Mouse (Mus musculus): ENCODE data around the gene Parp1. TPM values are rescaled to one million over a fixed set of nuclear protein-coding genes. Genes with fewer than 3 reads are reported as not detected.
"Not testable (repeated sequence)": the region's sequence is repeated elsewhere in the genome, so short reads cannot be mapped to it uniquely, and the experiment has no call there.

The Parp1 gene
- polyA plus RNA-seq, 2 experiments, result 47.3 to 47.7 TPM

GRCm38 (mm10) chr1:180570181-180570580 lies 1.5 kb downstream of the Parp1 start:
- Histone ChIP-seq H3K36me3 (replicated peaks; ENCODE audit: control insufficient read depth, insufficient read depth, low read depth) (peaks cover 4% of the 10 kb centered on the region), H3K4me3 (ENCODE audit: insufficient read depth in 1 of 2, low read depth in 2 of 2, low read length in 2 of 2) (peak overlapping the region; percentile 83 to 92), H3K4me2 (ENCODE audit: low read depth) (peak overlapping the region; percentile 100), H3K9ac (replicated peaks) (peak overlapping the region; percentile 75), H3K27ac (no peak overlapping the region), H3K27me3 (ENCODE audit: control insufficient read depth, insufficient read depth, low read length) (no peaks in the 10 kb centered on the region), H3K9me3 (ENCODE audit: control insufficient read depth, low read length) (no peaks in the 10 kb centered on the region), H3K4me1 (replicated peaks; ENCODE audit: control insufficient read depth in 2 of 2, insufficient read depth in 2 of 2, low read length in 1 of 2) (peaks cover 16 to 35% of the 10 kb centered on the region in 2 experiments)
- TF ChIP-seq CTCF (IDR thresholded peaks at IDR 0.05; ENCODE audit: low read depth), result no peak
- peak; percentile 74 for TF ChIP-seq EP300 (IDR thresholded peaks at IDR 0.05; ENCODE audit: low read depth)
- ATAC-seq (ENCODE audit: insufficient read depth) (peak; percentile 71), DNase-seq (ENCODE audit: low read depth in 3 of 3, low spot score in 3 of 3) (peak; percentile 56 to 66 (median 64))
- WGBS (ENCODE audit: insufficient replicate concordance), result 1% methylated on average over 5 of the region's 5 CpGs

DNA sequence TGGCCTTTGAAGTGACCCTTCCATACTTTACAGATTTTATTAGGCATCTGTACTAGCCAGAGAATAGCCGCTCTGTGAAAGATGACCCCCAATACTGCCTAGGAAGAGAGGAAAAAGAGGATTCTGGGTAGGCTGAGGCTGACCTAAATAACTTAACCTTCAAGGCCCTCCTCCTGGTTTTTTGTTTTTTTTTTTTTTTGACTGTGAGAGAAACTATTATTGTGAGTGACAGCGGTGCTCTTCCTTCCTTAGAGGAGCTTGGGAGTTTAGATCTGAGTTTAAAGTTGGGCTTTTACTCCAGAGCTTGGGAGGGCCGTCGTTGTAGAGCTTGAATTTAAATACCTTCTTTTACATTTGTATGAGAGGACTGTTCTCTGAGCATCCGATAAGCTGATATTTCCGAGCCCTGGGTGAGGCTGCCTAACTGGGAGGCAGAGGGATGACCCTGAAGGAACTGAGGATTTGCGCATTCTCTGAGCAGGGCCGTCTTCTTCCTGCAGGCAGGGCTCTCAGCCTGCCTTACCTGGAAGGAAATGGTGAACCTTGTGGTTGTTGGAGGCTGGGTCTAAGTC lies 2.4 kb downstream of the Parp1 start:
- Histone ChIP-seq H3K4me2 (ENCODE audit: low read depth) (peak overlapping the region; percentile 100), H3K4me3 (ENCODE audit: insufficient read depth in 1 of 2, low read depth in 2 of 2, low read length in 2 of 2) (peak overlapping the region; percentile 19 to 92; a peak in 3 of 4 replicates), H3K27ac (no peak overlapping the region), H3K9me3 (ENCODE audit: control insufficient read depth, low read length) (no peaks in the 10 kb centered on the region), H3K27me3 (ENCODE audit: control insufficient read depth, insufficient read depth, low read length) (no peaks in the 10 kb centered on the region), H3K9ac (replicated peaks) (peak overlapping the region; percentile 5; the same call in 1 of the 2 replicates), H3K4me1 (replicated peaks; ENCODE audit: control insufficient read depth in 2 of 2, insufficient read depth in 2 of 2, low read length in 1 of 2) (peaks cover 16 to 35% of the 10 kb centered on the region in 2 experiments), H3K36me3 (replicated peaks; ENCODE audit: control insufficient read depth, insufficient read depth, low read depth) (peaks cover 4% of the 10 kb centered on the region)
- 73% methylated on average over 8 of the region's 8 CpGs for WGBS (ENCODE audit: insufficient replicate concordance)
- ATAC-seq (ENCODE audit: insufficient read depth), result no peak
- TF ChIP-seq CTCF (IDR thresholded peaks at IDR 0.05; ENCODE audit: low read depth) (no peak), EP300 (IDR thresholded peaks at IDR 0.05; ENCODE audit: low read depth) (no peak)
- DNase-seq (ENCODE audit: low read depth in 3 of 3, low spot score in 3 of 3), result no peak

- not testable (repeated sequence) for H3K4me2 ChIP-seq (ENCODE audit: low read depth); H3K36me3 ChIP-seq (replicated peaks; ENCODE audit: control insufficient read depth, insufficient read depth, low read depth); H3K9ac ChIP-seq (replicated peaks); ATAC-seq (ENCODE audit: insufficient read depth); H3K27me3 ChIP-seq (ENCODE audit: control insufficient read depth, insufficient read depth, low read length); H3K27ac ChIP-seq; DNase-seq (ENCODE audit: low read depth in 3 of 3, low spot score in 3 of 3); H3K9me3 ChIP-seq (ENCODE audit: control insufficient read depth, low read length); H3K4me3 ChIP-seq (ENCODE audit: insufficient read depth in 1 of 2, low read depth in 2 of 2, low read length in 2 of 2)
- 79% methylated on average over 6 of the region's 6 CpGs for WGBS (ENCODE audit: insufficient replicate concordance)
- peaks cover 16 to 35% of the 10 kb centered on the region in 2 experiments for H3K4me1 ChIP-seq (replicated peaks; ENCODE audit: control insufficient read depth in 2 of 2, insufficient read depth in 2 of 2, low read length in 1 of 2)
Measured at GRCm38 (mm10) chr1:180571721-180572120, 3.0 kb downstream of the Parp1 start.

DNA sequence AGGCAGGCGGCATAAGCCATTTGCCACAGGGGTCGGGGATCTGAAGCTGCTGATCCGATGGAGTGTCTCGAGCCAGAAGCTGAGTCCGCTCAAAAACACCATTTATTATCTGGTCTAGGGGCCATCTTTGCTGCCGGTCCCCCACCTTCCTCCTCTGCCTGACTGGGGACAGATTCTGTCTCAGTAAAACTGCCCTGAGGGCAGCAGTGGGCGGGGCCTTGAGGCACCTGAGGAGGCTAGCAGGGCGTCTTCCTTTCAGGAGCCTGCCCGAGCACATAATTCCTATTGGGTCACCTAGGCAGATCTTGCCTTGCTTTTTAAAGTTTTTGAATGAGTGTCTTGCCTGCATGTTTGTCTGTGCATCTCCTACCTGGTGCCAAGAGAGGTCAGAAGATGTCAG lies 3.4 kb downstream of the Parp1 start:
- no peak for ATAC-seq (ENCODE audit: insufficient read depth)
- H3K4me1 ChIP-seq (replicated peaks; ENCODE audit: control insufficient read depth in 2 of 2, insufficient read depth in 2 of 2, low read length in 1 of 2), result peaks cover 16 to 35% of the 10 kb centered on the region in 2 experiments
- 76% methylated on average over 9 of the region's 9 CpGs for WGBS (ENCODE audit: insufficient replicate concordance)

DNA sequence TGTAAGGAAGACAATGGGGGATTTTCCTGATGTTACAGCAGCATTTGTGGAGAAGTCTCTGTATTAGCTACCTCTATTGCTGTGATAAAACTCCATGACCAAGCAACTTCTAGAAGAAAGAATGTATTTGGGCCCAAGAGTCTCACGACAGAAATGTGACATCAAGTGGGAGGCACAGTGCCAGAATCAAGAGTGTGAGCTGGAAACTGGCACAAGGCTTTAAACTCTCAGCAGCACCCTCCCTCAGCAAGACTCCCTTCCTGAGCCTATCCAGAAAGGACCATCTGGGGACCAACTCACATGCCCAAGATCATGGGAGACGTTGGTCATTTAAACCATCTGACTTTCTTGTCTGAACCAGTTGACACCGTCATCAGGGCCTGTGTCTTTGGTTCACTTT lies 7.8 kb downstream of the Parp1 start:
- no peak for ATAC-seq (ENCODE audit: insufficient read depth)
- Histone ChIP-seq H3K9ac (replicated peaks) (no peak overlapping the region), H3K27ac (no peak overlapping the region), H3K27me3 (ENCODE audit: control insufficient read depth, insufficient read depth, low read length) (no peaks in the 10 kb centered on the region), H3K36me3 (replicated peaks; ENCODE audit: control insufficient read depth, insufficient read depth, low read depth) (peaks cover 15% of the 10 kb centered on the region), H3K4me2 (ENCODE audit: low read depth) (no peak overlapping the region), H3K9me3 (ENCODE audit: control insufficient read depth, low read length) (no peaks in the 10 kb centered on the region), H3K4me3 (ENCODE audit: insufficient read depth in 1 of 2, low read depth in 2 of 2, low read length in 2 of 2) (no peak overlapping the region), H3K4me1 (replicated peaks; ENCODE audit: control insufficient read depth in 2 of 2, insufficient read depth in 2 of 2, low read length in 1 of 2) (peaks cover 0 to 11% of the 10 kb centered on the region in 2 experiments; a peak in 1 of 4 replicates)
- WGBS (ENCODE audit: insufficient replicate concordance), result 70% methylated on average over 3 of the region's 3 CpGs
- DNase-seq (ENCODE audit: low read depth in 3 of 3, low spot score in 3 of 3), result no peak
- TF ChIP-seq CTCF (IDR thresholded peaks at IDR 0.05; ENCODE audit: low read depth), result no peak
- no peak for TF ChIP-seq EP300 (IDR thresholded peaks at IDR 0.05; ENCODE audit: low read depth)

More for the DNA sequence above, 3.4 kb downstream of the Parp1 start:
- H3K27me3 ChIP-seq (ENCODE audit: control insufficient read depth, insufficient read depth, low read length), result no peaks in the 10 kb centered on the region
- H3K9ac ChIP-seq (replicated peaks), result no peak overlapping the region
- no peak overlapping the region for H3K4me3 ChIP-seq (ENCODE audit: insufficient read depth in 1 of 2, low read depth in 2 of 2, low read length in 2 of 2)
- H3K4me2 ChIP-seq (ENCODE audit: low read depth), result no peak overlapping the region
- H3K36me3 ChIP-seq (replicated peaks; ENCODE audit: control insufficient read depth, insufficient read depth, low read depth), result peaks cover 4% of the 10 kb centered on the region
- no peak for DNase-seq (ENCODE audit: low read depth in 3 of 3, low spot score in 3 of 3)
- H3K27ac ChIP-seq, result no peak overlapping the region
- TF ChIP-seq EP300 (IDR thresholded peaks at IDR 0.05; ENCODE audit: low read depth) (no peak), CTCF (IDR thresholded peaks at IDR 0.05; ENCODE audit: low read depth) (no peak)
- H3K9me3 ChIP-seq (ENCODE audit: control insufficient read depth, low read length), result no peaks in the 10 kb centered on the region
